Mouse (Mus musculus) heart, adult 9 months (tissue): ENCODE results near the gene Gpr87.
"Not testable (repeated sequence)": the region's sequence is repeated elsewhere in the genome, so short reads cannot be mapped to it uniquely, and the experiment has no call there.

ENCODE experiments used
- DNase-seq, 2 experiments: peaks; one replicate each; pipeline ENCODE4 v3.0.0; 2022; ENCODE audit warnings: low spot score in 2 of 2

Gpr87 gene

DNA sequence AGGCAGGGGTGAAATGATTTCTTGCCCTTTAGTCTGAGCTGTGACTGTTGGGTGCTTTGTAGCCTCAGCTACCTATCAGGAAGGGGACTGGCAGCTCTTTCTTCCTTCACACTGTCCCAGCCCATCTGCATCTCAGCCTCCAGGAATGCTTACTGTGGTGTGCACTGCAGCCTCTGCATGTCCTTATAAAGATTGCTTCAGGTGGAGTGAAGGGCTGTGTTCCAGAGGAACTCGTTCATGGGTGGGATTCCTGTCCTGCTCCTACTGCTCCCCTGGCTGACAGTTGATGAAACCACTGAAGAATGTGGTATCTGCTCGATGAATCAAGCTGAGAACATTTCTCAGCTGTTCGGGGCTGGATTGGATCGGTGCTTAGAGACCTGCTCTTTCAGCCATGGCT is 7.6 kb downstream of the Gpr87 start:
- DNase-seq, result no peak

GRCm38 (mm10) chr3:59185662-59186061 is 9.2 kb downstream of the Gpr87 start:
- DNase-seq, result no peak

DNA sequence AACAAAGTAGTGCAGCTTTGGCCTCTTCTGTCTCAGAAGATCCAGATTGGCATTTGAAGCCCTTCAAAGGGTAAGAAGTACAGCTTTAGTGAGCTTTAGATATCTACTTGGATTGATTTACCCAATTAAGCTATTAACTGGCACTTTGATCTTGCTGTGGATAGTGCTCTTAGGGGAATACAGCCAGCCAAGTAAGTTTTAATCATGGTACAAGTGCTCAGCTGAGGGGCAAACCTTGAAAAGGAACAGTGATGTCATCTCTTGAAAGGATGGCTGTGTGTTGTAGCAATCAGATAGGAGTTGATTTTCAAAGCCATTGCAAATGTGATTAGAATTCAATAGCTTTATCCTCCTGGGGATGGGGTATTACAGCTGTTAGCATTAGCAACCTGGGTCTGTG is 12.8 kb downstream of the Gpr87 start:
- no peak for DNase-seq

DNA sequence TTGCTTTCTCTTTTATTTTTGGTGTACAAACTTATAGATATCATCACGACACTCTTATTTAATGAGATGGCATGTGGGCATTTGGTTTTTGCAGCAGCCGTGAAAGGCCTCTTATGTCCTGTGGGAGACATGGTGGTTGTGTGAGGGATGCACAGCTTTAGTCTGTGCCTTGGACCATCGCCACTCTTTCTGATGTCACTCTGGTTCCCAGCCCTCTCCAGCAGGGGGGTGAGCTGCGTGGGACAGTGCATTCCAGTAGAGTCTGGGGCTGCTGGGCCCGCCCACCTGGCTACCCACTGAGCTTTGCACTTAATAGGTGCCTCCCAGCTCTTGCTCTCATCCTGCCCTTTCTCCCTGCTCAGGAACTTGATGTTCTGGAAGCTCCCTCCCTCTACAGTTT is 13.8 kb downstream of the Gpr87 start:
- no peak for DNase-seq

DNA sequence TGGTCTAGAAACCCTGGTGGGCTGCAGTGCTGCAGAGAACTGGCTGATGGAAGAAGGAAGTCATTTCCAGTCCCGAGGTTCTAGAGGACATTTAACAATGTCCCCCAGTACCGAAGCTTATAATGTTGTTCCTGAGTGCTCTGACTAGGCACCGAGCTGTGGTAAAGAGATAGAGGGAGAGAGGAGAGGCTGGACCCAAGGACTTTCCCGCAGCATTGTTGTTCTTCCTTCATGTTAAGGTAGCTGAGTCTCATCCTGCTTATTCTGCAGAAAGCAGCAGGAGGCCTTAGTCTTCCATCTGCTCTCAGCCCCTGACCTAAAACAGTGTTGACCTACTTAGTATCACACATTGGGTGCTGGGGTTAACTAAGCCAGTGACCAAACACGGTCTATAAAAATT is 18.0 kb downstream of the Gpr87 start:
- DNase-seq, result no peak

DNA sequence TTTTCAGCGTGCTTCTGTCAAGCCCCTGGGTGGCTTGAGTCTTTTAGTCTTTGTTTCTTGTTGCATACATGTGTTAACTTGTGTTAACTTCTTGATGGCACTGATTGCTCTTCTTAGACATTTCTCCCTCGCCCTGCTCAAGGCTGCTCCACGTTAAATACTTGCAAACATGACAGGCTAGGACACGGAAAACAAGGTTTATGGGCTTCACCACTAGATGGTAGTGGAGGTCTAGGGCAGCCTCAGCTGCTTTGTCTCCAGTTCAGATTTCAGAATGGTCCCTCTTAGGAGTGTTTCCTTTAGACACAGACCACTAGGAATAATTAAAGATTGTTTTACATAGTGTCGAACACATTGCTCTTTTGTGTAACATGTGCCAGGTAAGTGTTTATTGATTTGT is 19.7 kb downstream of the Gpr87 start:
- DNase-seq, result peak in 1 of 2 experiments; percentile 43

DNA sequence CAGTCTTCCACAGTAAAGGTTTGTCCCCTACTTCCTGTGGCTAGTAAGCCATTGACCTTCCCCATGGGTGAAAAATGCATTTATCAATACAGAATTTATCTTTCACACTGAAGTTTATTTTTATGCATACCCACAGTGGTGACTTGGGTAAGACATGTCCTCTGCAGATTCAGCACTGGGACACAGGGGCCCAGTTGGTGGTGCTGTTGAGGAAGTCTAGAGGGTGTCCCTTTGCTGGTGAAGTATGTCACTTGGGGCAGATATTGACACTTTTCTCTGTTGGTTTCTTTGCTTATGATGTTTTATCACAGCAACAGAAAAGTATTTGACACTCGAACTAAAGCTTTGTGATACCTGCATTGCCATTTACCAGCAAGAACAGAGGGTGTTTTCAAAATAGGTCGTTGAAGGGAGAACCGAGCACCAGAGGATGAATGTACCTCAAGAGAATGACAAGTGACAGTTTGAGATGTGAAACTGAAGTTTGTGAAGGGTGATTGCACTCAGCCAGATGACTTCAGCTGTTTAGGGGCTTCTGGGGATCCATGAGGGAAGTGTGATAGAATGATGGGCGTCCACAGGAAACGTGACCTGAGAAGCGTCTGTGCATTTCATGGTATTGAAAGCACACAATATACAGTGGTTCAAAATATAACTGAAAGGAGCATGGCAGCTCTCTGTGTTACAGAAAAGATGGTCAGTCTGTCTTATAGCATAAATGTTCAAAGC is 20.3 kb downstream of the Gpr87 start:
- DNase-seq, result no peak

- DNase-seq, result peak; percentile 16 to 26
Measured at GRCm38 (mm10) chr3:59169921-59170627, 24.8 kb downstream of the Gpr87 start.

- no peak for DNase-seq
Measured at GRCm38 (mm10) chr3:59169215-59169614, 25.7 kb downstream of the Gpr87 start.

- DNase-seq, result no peak
Measured at GRCm38 (mm10) chr3:59168476-59168875, 26.4 kb downstream of the Gpr87 start.

- DNase-seq, result no peak
Measured at GRCm38 (mm10) chr3:59167417-59168054, 27.4 kb downstream of the Gpr87 start.

GRCm38 (mm10) chr3:59160465-59160864 is 34.4 kb downstream of the Gpr87 start:
- DNase-seq, result no peak

- no peak for DNase-seq
Measured at GRCm38 (mm10) chr3:59157048-59157447, 37.9 kb downstream of the Gpr87 start.

DNA sequence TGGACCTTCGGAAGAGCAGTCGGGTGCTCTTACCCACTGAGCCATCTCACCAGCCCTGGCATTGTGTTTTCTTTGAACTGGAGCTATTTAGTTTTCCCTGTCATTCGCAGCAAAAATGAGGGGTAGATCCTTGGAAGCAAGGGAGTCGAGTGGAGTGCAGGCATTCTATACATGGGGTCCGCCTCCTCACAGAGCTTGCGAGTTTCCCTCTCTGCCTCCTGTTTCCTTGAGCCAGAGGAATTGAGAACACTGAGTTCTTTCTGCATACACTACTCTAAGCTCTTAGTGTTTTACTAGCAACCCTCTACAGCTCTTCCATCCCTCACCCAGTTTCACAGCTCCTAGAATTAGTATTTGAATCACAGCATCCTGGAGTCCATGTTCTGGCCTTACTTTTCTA is 39.5 kb downstream of the Gpr87 start:
- DNase-seq, result no peak

DNA sequence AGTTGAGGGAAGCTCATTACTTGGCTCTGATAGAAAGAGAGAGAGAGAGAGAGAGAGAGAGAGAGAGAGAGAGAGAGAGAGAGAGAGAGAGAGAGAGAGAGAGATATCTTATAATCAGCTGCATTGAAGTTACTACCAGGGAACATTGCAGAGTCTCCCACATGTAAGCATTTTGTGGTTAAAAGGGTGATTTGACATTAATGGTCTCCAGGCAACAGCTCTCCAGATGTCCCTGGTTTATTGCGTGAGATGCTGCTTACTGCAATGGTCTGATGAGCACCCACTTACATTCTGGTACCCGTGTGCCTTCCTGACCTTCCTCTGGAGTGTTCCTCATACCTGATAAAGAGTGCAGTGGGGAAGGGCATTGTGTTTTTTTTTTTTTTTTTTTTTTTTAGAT is 40.0 kb downstream of the Gpr87 start:
- DNase-seq, result no peak

- no peak for DNase-seq
Measured at GRCm38 (mm10) chr3:59153424-59153823, 41.5 kb downstream of the Gpr87 start, which contains the start of gene P2ry14. TSS of gene P2ry14 (minus strand) at chr3:59153618.

DNA sequence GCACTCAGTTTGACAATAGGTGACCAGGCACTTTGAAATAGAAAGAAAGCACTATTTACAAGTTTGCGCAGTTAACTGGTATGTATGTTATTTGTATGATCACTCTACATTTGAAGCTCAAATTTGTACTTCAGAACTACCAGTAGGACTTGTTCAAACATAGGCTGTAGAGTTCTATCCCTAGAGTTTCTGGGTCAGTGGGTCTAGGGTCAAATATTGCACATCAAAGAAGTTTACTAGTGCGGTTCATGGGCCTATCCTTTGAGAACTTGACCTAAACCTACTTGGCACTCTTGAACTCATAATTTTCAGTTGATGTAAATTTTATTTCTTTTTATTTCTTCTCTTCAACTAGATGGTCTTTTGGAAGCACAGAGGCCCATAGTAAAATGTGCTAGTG is 44.3 kb downstream of the Gpr87 start:
- DNase-seq, result no peak

DNA sequence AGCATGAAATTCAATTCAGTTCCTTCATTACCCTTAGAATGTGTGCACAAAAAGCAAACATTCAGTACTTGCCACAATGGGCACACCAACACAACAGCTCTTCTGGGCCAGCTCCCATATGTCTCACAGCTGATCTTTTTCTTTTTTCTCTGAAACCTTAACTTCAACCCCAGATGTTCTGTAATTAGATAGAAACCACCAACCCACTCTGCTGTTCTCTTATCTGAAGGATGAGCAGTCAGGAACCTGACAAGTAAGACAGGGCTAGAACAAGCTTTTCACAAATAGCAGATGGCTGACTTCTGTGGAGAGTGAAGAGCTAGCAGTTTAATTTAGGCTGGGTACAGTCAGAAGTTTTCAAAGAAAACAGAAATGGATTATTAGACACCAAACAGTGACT is 45.3 kb downstream of the Gpr87 start:
- DNase-seq, result no peak

- peak in 1 of 2 experiments; percentile 48 for DNase-seq
Measured at GRCm38 (mm10) chr3:59145194-59145593, 49.7 kb downstream of the Gpr87 start.

- no peak for DNase-seq
Measured at GRCm38 (mm10) chr3:59141507-59142305, 53.2 kb downstream of the Gpr87 start.

GRCm38 (mm10) chr3:59140941-59141340 is 54.0 kb downstream of the Gpr87 start:
- DNase-seq, result not testable (repeated sequence)

DNA sequence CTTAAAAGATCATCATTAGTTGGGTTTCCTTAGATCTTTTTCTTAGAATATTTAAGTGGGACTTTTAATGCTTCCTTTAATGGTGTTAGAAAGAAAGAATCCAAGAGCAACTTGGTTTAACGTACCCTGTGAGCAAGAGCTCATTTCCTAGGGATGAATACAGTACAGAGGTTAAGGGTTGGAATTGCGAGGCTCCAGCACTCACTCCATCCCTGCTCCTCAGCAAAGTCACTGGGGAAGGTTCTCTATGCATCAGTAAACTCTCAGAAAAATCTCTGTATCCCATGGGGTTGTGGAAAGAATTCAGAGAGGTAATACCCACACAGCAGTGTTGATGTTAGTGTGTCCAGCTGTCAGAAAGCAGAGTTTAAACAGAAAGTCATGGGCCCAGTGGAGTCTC is 54.8 kb downstream of the Gpr87 start:
- no peak for DNase-seq
